Mouse (Mus musculus) induced T-regulatory cell, adult 2 months (primary cell): ENCODE results near the gene Bad.

Experiments used
- DNase-seq: peaks from one replicate; pipeline ENCODE4 v3.0.0-alpha.2; 2012; ENCODE audit warnings: low read depth

The Bad gene

GRCm38 (mm10) chr19:6914540-6914939 lies 27.1 kb upstream of the Bad start:
- no peak for DNase-seq

GRCm38 (mm10) chr19:6915276-6915675 lies 26.4 kb upstream of the Bad start:
- DNase-seq, result no peak

DNA sequence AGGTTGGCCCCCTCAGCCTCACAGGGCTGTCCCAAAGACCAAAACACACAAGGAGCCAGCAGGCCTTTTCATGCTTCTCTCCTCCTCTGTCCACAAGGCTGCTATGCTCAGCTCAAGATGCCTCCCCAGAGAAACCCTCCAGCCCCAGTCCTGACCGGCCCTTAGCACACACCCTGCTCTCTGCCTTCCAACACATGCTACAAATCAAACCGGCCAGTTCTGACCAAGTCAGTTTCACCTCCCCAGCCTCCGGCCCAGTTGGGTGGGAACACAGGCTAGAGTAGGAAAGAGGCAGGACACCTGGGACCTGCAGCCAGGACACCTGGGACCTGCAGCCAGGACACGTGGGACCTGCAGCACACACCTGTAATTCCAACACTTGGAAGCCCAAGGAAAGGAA lies 25.2 kb upstream of the Bad start:
- DNase-seq, result no peak

- no peak for DNase-seq
These were observed 23.3 kb upstream of the Bad start for GRCm38 (mm10) chr19:6918321-6918720.

DNA sequence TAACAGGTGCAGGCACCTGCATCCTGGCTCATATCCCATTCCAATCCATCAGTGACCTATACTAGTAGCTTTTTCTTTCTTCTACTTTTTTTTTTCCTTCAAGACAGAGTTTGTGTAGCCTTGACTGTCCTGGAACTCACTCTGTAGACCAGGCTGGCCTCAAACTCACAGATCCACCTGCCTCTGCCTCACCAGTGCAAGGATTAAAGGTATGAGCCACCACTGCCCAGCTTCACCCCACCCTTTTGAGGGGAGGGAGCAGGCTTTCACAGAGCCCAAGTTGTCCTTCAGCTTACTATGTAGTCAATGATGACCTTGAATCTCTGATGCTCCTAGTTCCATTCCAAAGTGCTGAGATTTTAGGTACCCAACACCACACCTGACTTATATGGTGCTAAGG lies 22.2 kb upstream of the Bad start:
- no peak for DNase-seq

GRCm38 (mm10) chr19:6919876-6920740 lies 21.6 kb upstream of the Bad start:
- DNase-seq, result no peak

- DNase-seq, result peak; percentile 80
These were observed 20.7 kb upstream of the Bad start for GRCm38 (mm10) chr19:6920741-6921636.

DNA sequence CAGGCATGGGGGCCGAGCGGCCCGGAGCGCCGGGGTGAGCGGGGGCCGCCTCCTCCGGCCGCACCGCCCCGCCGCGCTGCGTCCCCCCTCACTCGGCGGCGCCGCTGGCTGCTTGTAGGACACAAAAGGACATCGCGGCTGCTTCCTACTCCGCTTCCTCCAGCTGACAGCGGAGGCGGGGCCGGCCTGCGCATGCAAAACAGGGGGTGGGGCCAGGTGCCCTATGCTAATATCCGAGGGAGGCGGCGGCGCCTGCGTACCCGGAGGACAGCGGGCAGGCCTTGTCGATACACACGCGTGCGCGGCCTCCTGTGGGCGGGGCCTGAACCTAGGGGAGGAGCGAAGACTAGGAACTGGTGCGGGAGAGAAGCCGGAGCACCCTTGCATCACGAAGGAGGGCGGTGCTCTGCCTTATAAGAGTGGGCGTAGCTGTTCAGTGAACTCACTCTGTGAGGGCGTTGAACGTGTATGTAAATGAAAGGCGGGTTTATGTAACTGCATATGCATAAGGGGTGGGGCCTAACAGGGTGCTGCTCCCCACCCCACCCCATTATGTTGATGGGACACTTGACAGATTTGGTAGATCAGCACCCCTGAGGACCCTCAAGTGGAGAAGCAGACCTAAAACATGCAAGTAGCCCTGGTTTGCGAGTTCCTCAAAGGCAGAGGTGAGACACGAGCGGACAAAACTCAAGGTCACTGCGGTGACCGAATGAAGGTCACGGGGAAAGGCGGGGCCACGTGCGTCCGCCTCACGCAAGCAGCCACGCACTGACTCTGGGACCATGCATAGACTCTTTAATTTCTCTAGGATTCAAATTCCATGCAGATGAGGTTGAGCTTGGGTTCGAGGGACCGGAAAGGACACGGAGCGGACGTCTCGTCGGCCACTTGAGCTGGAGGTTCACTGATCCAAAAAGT lies 19.8 kb upstream of the Bad start, which contains the start of gene Esrra:
Esrra (minus strand) TSS at position 167 of the 921 bp plus-strand sequence.
- peak; percentile 100 for DNase-seq

GRCm38 (mm10) chr19:6922901-6923735 lies 18.5 kb upstream of the Bad start:
- no peak for DNase-seq

GRCm38 (mm10) chr19:6924461-6925306 lies 17.0 kb upstream of the Bad start:
- DNase-seq, result peak; percentile 88

DNA sequence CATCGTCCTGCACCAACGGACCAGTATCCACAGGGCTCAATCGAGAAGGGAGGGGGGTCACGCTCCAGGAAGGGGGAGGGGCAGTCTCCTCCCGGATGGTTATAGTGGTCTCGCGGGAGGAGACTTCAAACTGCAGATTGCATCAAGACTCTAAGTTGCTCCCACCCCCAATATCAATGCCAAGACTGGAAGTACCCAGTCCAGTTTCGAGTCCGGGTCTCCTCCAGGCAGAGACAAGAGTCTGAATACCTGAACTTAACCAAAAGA lies 16.4 kb upstream of the Bad start, which contains the start of gene Catsperz:
Catsperz (minus strand) TSS at position 74 of the 267 bp plus-strand sequence.
- no peak for DNase-seq

DNA sequence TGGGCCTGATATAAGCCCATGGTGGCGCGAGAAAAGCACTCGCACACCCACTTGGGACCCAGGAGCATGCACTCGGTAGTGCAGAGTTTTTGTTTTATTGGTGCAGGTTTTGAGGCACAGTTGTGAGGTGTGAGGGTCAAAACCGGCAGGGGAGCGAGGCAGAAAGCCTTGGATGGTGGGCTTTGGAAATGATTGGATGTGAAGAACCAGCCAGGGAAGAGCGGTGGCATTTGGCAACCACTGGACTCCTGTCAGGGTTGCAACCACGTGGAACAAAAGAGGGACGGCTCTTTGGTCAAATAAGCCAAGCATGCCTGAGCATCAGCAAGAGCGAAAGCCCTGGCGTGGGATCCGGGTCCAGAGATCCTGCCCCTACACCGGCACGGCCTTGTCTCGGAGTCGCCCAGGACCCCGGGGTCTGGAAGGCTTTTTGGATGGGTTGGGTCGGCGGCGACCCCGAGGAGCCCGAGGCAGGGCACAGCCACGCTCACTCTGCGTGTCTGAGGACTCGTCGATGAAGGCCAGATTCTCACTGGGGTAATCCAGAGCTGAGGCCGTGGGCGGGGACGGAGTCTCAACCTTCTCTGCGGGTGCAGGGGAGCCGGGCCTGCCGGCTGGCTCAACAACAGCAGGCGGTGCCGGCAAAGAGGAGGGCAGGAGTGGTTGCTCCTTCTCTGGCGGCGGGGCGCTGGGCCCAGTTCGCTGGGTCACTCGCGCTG lies 15.9 kb upstream of the Bad start:
- no peak for DNase-seq

DNA sequence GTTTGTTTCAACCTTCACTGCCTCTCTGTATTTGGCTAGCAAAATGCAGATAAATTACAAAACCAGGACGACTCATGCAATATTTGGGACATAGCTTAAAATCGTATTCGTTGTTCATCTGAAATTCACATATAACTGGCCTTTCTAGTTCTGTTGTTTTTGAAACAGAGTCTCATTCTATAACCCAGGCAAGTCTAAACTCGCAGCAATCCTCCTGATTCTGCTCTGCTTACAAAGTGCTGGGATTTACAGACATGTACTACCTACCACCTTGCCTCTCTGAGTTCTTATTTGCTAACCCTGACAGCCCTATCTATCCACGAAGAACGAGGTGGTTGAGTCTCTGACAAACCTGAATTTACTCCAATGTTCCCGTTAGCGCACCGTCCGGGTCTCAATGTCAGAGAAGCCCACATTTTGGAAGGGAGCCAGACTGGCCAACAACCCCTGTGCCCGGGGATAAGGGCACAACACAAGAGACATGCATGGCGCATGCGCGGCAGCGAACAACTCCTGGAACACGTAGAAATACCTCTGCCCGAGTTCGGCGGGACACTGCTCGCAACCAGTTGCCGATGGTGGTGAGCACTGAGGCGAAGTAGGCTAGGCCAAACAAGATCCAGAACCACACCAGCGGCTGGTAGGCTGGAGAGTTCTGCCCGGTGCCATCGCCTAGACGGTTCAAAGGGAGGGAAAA lies 15.0 kb upstream of the Bad start:
- peak; percentile 67 for DNase-seq

GRCm38 (mm10) chr19:6928080-6928479 lies 13.6 kb upstream of the Bad start:
- DNase-seq, result no peak

GRCm38 (mm10) chr19:6931002-6931401 lies 10.7 kb upstream of the Bad start:
- DNase-seq, result no peak

GRCm38 (mm10) chr19:6932018-6932417 lies 9.6 kb upstream of the Bad start:
- no peak for DNase-seq

- no peak for DNase-seq
These were observed 8.6 kb upstream of the Bad start for GRCm38 (mm10) chr19:6933102-6933435.

DNA sequence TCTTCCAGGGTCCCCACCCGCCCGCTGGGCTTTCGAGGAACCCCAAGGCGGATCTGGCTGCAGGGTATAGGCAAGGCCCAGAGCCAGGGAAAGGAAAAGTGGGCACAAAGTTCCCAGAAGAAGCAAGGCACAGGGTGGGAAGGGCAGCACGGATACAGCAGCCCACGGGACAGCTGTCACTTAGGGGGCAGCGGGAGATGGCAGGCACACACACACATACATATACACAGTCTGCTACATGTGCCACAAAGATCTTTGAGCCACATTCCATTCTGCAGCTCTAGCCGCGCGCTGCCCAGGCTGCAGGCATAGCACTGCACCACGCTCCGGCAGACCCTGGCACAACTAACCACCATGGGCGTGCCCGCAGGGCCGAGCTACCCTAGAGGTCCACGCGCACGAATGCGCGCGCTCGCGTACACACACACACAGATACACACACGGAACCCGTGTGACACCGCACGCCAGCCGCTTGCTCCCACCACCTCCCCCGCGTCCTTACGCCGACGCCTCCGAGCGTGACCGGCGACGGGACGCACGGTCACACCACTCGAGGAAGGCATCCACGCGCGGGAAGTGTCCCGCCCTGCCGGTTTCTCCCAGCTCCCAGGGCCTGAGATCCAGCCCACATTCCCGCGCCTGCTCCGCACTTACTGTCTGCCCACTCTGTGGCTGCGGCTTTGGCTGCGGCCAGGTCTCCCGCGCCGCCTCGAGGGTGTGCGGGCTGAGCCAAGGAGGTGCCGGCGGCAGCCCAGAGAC lies 8.0 kb upstream of the Bad start:
- DNase-seq, result no peak
